In the genomic region with DNA sequence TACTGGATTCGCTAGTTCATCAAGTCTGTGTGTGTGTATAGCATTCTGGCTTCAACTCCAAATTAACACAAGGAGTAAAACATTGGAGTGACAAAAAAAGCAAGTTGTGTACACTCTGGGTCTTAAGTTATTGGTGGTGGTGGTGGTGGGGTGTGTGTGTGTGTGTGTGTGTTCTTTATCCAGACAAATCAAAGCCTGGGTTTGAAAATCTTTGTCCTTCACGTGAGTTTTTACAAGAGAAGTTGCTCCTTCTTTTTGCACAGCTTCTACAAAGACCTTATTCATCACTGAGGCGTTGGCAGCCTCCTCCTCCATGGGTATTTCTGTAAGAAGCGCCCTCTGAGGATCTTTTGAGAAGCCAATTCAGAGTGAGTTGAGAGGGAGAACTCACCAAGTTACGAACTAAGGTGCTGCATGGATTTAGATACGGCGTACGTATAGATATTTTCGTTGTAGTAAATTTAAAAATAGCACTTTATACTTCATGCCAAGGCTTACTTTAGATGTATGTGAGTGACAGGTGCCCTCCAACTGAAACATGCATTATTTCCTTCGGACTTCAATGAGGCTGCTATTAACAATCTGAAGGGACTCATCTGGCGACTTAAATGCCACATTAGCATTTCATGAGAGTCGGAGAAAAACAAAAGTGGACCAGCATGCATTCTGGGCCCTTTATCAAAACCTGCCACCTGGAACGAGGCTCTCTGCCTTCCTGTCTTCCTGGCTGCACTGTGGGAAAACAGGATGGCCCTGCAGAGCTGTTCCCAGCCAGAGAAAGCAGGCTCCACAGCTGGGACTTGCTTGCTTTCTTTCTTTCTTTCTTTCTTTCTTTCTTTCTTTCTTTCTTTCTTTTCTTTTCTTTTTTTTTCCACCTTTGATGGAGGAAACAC, we compare ENCODE assay signal across 17 mouse cellular contexts. TPM values are rescaled to one million over a fixed set of nuclear protein-coding genes. Genes with fewer than 3 reads are reported as not detected.
DNase-seq lines count a peak whose midpoint lies in the region; ATAC-seq and TF ChIP-seq lines count a peak whose summit lies in the region.
"Had no signal": no experiment of that assay in that cellular context is flagged by ENCODE, and none has a peak within 500 bp of the region (broad histone marks: within the 10 kb centered on the region; RNA-seq: fewer than 3 reads in every experiment).

No protein-coding gene starts in this region.

- no peaks in the 10 kb centered on the region for H3K36me3 ChIP-seq in forebrain, embryonic 14.5 days (ENCODE audit: control insufficient read depth, insufficient read depth, low read length)
- no peaks in the 10 kb centered on the region for H3K36me3 ChIP-seq in hindbrain, postnatal 0 days (ENCODE audit: insufficient read depth, low read length)
- no peaks in the 10 kb centered on the region for H3K36me3 ChIP-seq in kidney, embryonic 14.5 days (ENCODE audit: control insufficient read depth, insufficient read depth, low read length)
- H3K36me3 ChIP-seq: liver, embryonic 12.5 days had no signal

- peak; percentile 33 for DNase-seq in right cerebral cortex, adult 18-20 months
- DNase-seq in right cerebral cortex, postnatal 4 days, result no peak
- peak; percentile 58 for DNase-seq in forebrain, embryonic 14.5 days (ENCODE audit: low spot score)
- DNase-seq in hindbrain, postnatal 0 days (ENCODE audit: low spot score), result peak; percentile 32
- peak; percentile 47 for DNase-seq in telencephalon, adult 2 months (ENCODE audit: low read depth, low spot score)
- no peak for DNase-seq in liver
- no peak for DNase-seq in lung, adult 18-20 months
- DNase-seq: adrenal gland, postnatal 25 days; cerebellum, adult 11-12 months; gastrocnemius, postnatal 10 days; kidney, postnatal 25 days; lung, postnatal 10 days had no signal

- H3K4me2 ChIP-seq in forebrain, embryonic 14.5 days (ENCODE audit: low read length), result peak overlapping the region; percentile 10; the same call in 1 of the 2 replicates
- 0 out of 2 replicates have a peak overlapping the region, but pooled peaks have one; percentile 16 for H3K4me2 ChIP-seq in hindbrain, postnatal 0 days (ENCODE audit: low read depth, low read length)
- no peak overlapping the region for H3K4me2 ChIP-seq in kidney, embryonic 14.5 days (replicated peaks; ENCODE audit: low read depth, low read length)
- H3K4me2 ChIP-seq: liver, embryonic 12.5 days had no signal

- peak overlapping the region; percentile 64 for H3K27ac ChIP-seq in forebrain, embryonic 14.5 days (ENCODE audit: low read depth, low read length)
- peak overlapping the region; percentile 51; the same call in 1 of the 2 replicates for H3K27ac ChIP-seq in hindbrain, postnatal 0 days
- H3K27ac ChIP-seq in kidney, embryonic 14.5 days (ENCODE audit: low read depth, low read length), result no peak overlapping the region
- H3K27ac ChIP-seq: liver, embryonic 12.5 days had no signal

- no peaks in the 10 kb centered on the region for H3K9me3 ChIP-seq in forebrain, embryonic 14.5 days (replicated peaks; ENCODE audit: control insufficient read depth, low read length)
- no peaks in the 10 kb centered on the region for H3K9me3 ChIP-seq in hindbrain, postnatal 0 days (ENCODE audit: low read length)
- no peaks in the 10 kb centered on the region for H3K9me3 ChIP-seq in kidney, embryonic 14.5 days (ENCODE audit: control insufficient read depth, low read length)
- H3K9me3 ChIP-seq: liver, embryonic 12.5 days had no signal

- ATAC-seq in forebrain, embryonic 14.5 days, result peak; percentile 76
- no peak; the same call in 1 of the 2 replicates for ATAC-seq in hindbrain, postnatal 0 days
- ATAC-seq in kidney, embryonic 14.5 days (ENCODE audit: low FRiP score, low TSS enrichment), result no peak
- ATAC-seq: CD4-positive, CD25-positive, alpha-beta regulatory T cell, adult 4 months; intestine, embryonic 16.5 days; liver, embryonic 12.5 days had no signal

- H3K4me3 ChIP-seq in forebrain, embryonic 14.5 days (ENCODE audit: low read depth, low read length), result no peak overlapping the region
- H3K4me3 ChIP-seq in hindbrain, postnatal 0 days (ENCODE audit: low read length), result no peak overlapping the region
- H3K4me3 ChIP-seq in kidney, embryonic 14.5 days (ENCODE audit: low read length), result no peak overlapping the region
- H3K4me3 ChIP-seq: erythroblast, embryonic 14.5 days; liver, embryonic 12.5 days had no signal

- H3K4me1 ChIP-seq in forebrain, embryonic 14.5 days (ENCODE audit: control insufficient read depth, insufficient read depth, low read length), result peaks cover 14% of the 10 kb centered on the region; the same call in 1 of the 2 replicates
- no peaks in the 10 kb centered on the region for H3K4me1 ChIP-seq in hindbrain, postnatal 0 days (ENCODE audit: insufficient read depth, low read length)
- H3K4me1 ChIP-seq in kidney, embryonic 14.5 days (ENCODE audit: control insufficient read depth, insufficient read depth, low read length), result no peaks in the 10 kb centered on the region
- H3K4me1 ChIP-seq: liver, embryonic 12.5 days had no signal

- H3K27me3 ChIP-seq in forebrain, embryonic 14.5 days (replicated peaks; ENCODE audit: control insufficient read depth, insufficient read depth, low read length), result no peaks in the 10 kb centered on the region
- no peaks in the 10 kb centered on the region for H3K27me3 ChIP-seq in hindbrain, postnatal 0 days (ENCODE audit: insufficient read depth, low read length)
- H3K27me3 ChIP-seq in kidney, embryonic 14.5 days (ENCODE audit: control insufficient read depth, insufficient read depth, low read length), result no peaks in the 10 kb centered on the region
- H3K27me3 ChIP-seq: liver, embryonic 12.5 days had no signal

- H3K9ac ChIP-seq in forebrain, embryonic 14.5 days (ENCODE audit: low read length), result 0 out of 2 replicates have a peak overlapping the region, but pooled peaks have one; percentile 25
- H3K9ac ChIP-seq in hindbrain, postnatal 0 days (replicated peaks; ENCODE audit: low read length), result no peak overlapping the region
- H3K9ac ChIP-seq in kidney, embryonic 14.5 days (ENCODE audit: low read depth, low read length), result no peak overlapping the region
- H3K9ac ChIP-seq: liver, embryonic 12.5 days had no signal

- WGBS in forebrain, embryonic 14.5 days, result 19% methylated on average over 13 of the region's 13 CpGs
- 33% methylated on average over 13 of the region's 13 CpGs for WGBS in hindbrain, postnatal 0 days
- WGBS in kidney, embryonic 14.5 days, result 66% methylated on average over 13 of the region's 13 CpGs

- TF ChIP-seq CTCF in hindbrain, postnatal 0 days (IDR thresholded peaks at IDR 0.05; ENCODE audit: low read depth), result no peak

RNA-seq across cellular contexts. Expression of a gene that starts 18.7 kb away (rescaled TPM):
- 1.1 and 1.4 TPM in 2 replicates for polyA plus RNA-seq in forebrain, embryonic 14.5 days (2014; fragmentation: Nextera tagmentation; extraction: Ambion mirVana)
- 0.29 and 4.2 TPM in 2 replicates for total RNA-seq in hindbrain, postnatal 0 days (2014; rRNA removed)
- 2.9 and 3.5 TPM in 2 replicates for polyA plus RNA-seq in hindbrain, postnatal 0 days (2015; fragmentation: Nextera tagmentation; extraction: Ambion mirVana)
- polyA plus RNA-seq in kidney, embryonic 14.5 days (2014; fragmentation: Nextera tagmentation; extraction: Ambion mirVana), result 0.46 and 0.76 TPM in 2 replicates
- polyA plus RNA-seq: erythroblast, embryonic 14.5 days had no signal

RNA-seq across cellular contexts. Expression of a gene that starts 23.0 kb away (rescaled TPM):
- polyA plus RNA-seq in forebrain, embryonic 14.5 days (2014; fragmentation: Nextera tagmentation; extraction: Ambion mirVana), result 70.6 and 78.6 TPM in 2 replicates
- 21.5 and 38.1 TPM in 2 replicates for total RNA-seq in hindbrain, postnatal 0 days (2014; rRNA removed)
- polyA plus RNA-seq in hindbrain, postnatal 0 days (2015; fragmentation: Nextera tagmentation; extraction: Ambion mirVana), result 54.2 and 57.7 TPM in 2 replicates
- polyA plus RNA-seq in kidney, embryonic 14.5 days (2014; fragmentation: Nextera tagmentation; extraction: Ambion mirVana), result 69.3 and 73.5 TPM in 2 replicates

RNA-seq across cellular contexts. Expression of a gene that starts 50.1 kb away (rescaled TPM):
- 10.4 and 13.7 TPM in 2 replicates for polyA plus RNA-seq in forebrain, embryonic 14.5 days (2014; fragmentation: Nextera tagmentation; extraction: Ambion mirVana)
- 28.5 and 34.5 TPM in 2 replicates for total RNA-seq in hindbrain, postnatal 0 days (2014; rRNA removed)
- 14.2 and 15.7 TPM in 2 replicates for polyA plus RNA-seq in hindbrain, postnatal 0 days (2015; fragmentation: Nextera tagmentation; extraction: Ambion mirVana)
- 11.8 and 18.5 TPM in 2 replicates for polyA plus RNA-seq in kidney, embryonic 14.5 days (2014; fragmentation: Nextera tagmentation; extraction: Ambion mirVana)

Comparison
In these comparisons a context has a peak if more than half of its experiments do, and no peak if none do; other contexts are left out.
1. DNase-seq: peak in right cerebral cortex, adult 18-20 months (single experiment), forebrain, embryonic 14.5 days (single experiment), hindbrain, postnatal 0 days (single experiment) and telencephalon, adult 2 months (single experiment); none in right cerebral cortex, postnatal 4 days (single experiment), liver (single experiment) and lung, adult 18-20 months (0 of 2).